Mouse (Mus musculus) CD4-positive helper T cell, adult 2 months (primary cell): Measurements from ENCODE around the gene Ubr4.
A peak's percentile ranks its signal among the peaks of the same experiment; 100 is the strongest.

Source experiments
- DNase-seq: peaks from one replicate; pipeline ENCODE4 v3.0.0-alpha.2; 2012; ENCODE audit warnings: low read depth, missing footprints, low spot score

The Ubr4 gene

GRCm38 (mm10) chr4:139430891-139431290 is 78.5 kb downstream of the Ubr4 start:
- DNase-seq: no peak

- no peak for DNase-seq
Observed at GRCm38 (mm10) chr4:139432966-139433765, 80.8 kb downstream of the Ubr4 start.

GRCm38 (mm10) chr4:139441244-139441643 is 88.8 kb downstream of the Ubr4 start:
- DNase-seq: no peak

GRCm38 (mm10) chr4:139441806-139442205 is 89.4 kb downstream of the Ubr4 start:
- no peak for DNase-seq

- DNase-seq: no peak
Observed at GRCm38 (mm10) chr4:139442391-139443355, 90.3 kb downstream of the Ubr4 start.

- DNase-seq: no peak
Observed at GRCm38 (mm10) chr4:139444315-139444714, 91.9 kb downstream of the Ubr4 start.

GRCm38 (mm10) chr4:139446176-139446575 is 93.8 kb downstream of the Ubr4 start:
- no peak for DNase-seq

- DNase-seq: no peak
Observed at GRCm38 (mm10) chr4:139446731-139447675, 94.6 kb downstream of the Ubr4 start.

- DNase-seq: no peak
Observed at GRCm38 (mm10) chr4:139452944-139453700, 100.7 kb downstream of the Ubr4 start.

GRCm38 (mm10) chr4:139454339-139454738 is 101.9 kb downstream of the Ubr4 start:
- DNase-seq: no peak

- no peak for DNase-seq
Observed at GRCm38 (mm10) chr4:139459970-139460369, 107.6 kb downstream of the Ubr4 start.

GRCm38 (mm10) chr4:139464163-139464562 is 111.8 kb downstream of the Ubr4 start:
- DNase-seq: no peak

GRCm38 (mm10) chr4:139466541-139466940 is 114.1 kb downstream of the Ubr4 start:
- no peak for DNase-seq

GRCm38 (mm10) chr4:139470198-139470597 is 117.8 kb downstream of the Ubr4 start:
- peak; percentile 65 for DNase-seq

- DNase-seq: no peak
Observed at GRCm38 (mm10) chr4:139476663-139477625, 124.5 kb downstream of the Ubr4 start.

GRCm38 (mm10) chr4:139477983-139478382 is 125.6 kb downstream of the Ubr4 start:
- no peak for DNase-seq

- DNase-seq: no peak
Observed at GRCm38 (mm10) chr4:139479176-139479575, 126.8 kb downstream of the Ubr4 start.

GRCm38 (mm10) chr4:139481400-139481799 is 129.0 kb downstream of the Ubr4 start:
- no peak for DNase-seq

- DNase-seq: no peak
Observed at GRCm38 (mm10) chr4:139483461-139484105, 131.2 kb downstream of the Ubr4 start.
